Mouse (Mus musculus) heart, embryonic 12.5 days (tissue): Measurements from ENCODE around the gene Zc3h8. TPM values are rescaled to one million over a fixed set of nuclear protein-coding genes. Genes with fewer than 3 reads are reported as not detected.

ENCODE experiments used
- ATAC-seq: fragments of 200-750 bp; cut with Nextera tagmentation; 2 replicates; pipeline ENCODE4 v1.8.0; 2017; ENCODE audit warnings: moderate TSS enrichment, moderate library complexity; ENCODE audit not compliant: insufficient number of reproducible peaks, low FRiP score
- H3K27ac ChIP-seq: fragments of 300-500 bp; sonication (generic); 2 replicates; pipeline ENCODE4 v1.5.1; 2016; ENCODE audit warnings: mild to moderate bottlenecking, moderate library complexity; ENCODE audit not compliant: poor library complexity, severe bottlenecking
- H3K27me3 ChIP-seq: fragments of 300-500 bp; sonication (generic); replicated peaks from 2 replicates; pipeline ENCODE4 v1.6.1; 2016; ENCODE audit warnings: mild to moderate bottlenecking, moderate library complexity
- H3K36me3 ChIP-seq: fragments of 300-500 bp; sonication (generic); 2 replicates; pipeline ENCODE4 v1.6.1; 2016; ENCODE audit warnings: mild to moderate bottlenecking, moderate library complexity
- H3K4me1 ChIP-seq: fragments of 300-500 bp; sonication (generic); replicated peaks from 2 replicates; pipeline ENCODE4 v1.6.1; 2016; ENCODE audit warnings: mild to moderate bottlenecking
- H3K4me2 ChIP-seq: fragments of 300-500 bp; sonication (generic); 2 replicates; pipeline ENCODE4 v1.6.1; 2016; ENCODE audit warnings: mild to moderate bottlenecking, moderate library complexity
- H3K4me3 ChIP-seq: fragments of 300-500 bp; sonication (generic); 2 replicates; pipeline ENCODE4 v1.5.1; 2016; ENCODE audit warnings: mild to moderate bottlenecking
- H3K9ac ChIP-seq: fragments of 300-500 bp; sonication (generic); 2 replicates; pipeline ENCODE4 v1.6.1; 2016; ENCODE audit warnings: mild to moderate bottlenecking, moderate library complexity
- H3K9me3 ChIP-seq: fragments of 300-500 bp; sonication (generic); replicated peaks from 2 replicates; pipeline ENCODE4 v1.6.1; 2016; ENCODE audit warnings: mild to moderate bottlenecking, moderate library complexity
- WGBS: fragments of 180-500 bp; shearing (Covaris S2); methylation state at CpG from one replicate; pipeline ENCODE4 v1.1.7; 2016; 5-methylcytosine and 5-hydroxymethylcytosine counted together
- microRNA-seq: library from miRNA; unstranded; fragments of <30 nt; microRNA quantifications from one replicate; pipeline ENCODE4, GENCODE M21; 2017
- polyA plus RNA-seq: library from polyadenylated mRNA; unstranded; fragments of >200 nt; fragmentation: Nextera tagmentation; extraction: Ambion mirVana; gene quantifications from 2 replicates; pipeline ENCODE4 v1.2.1, GENCODE M21; 2016

Zc3h8 gene
- polyA plus RNA-seq, 1 experiment from 2014 or later: 7.5 TPM

GRCm38 (mm10) chr2:128890661-128891335, 53.1 kb downstream of the Zc3h8 start:
- H3K9me3 ChIP-seq: no peaks in the 10 kb centered on the region
- H3K9ac ChIP-seq: no peak overlapping the region
- no peak overlapping the region for H3K27ac ChIP-seq
- no peak for ATAC-seq
- H3K27me3 ChIP-seq: peaks cover 15% of the 10 kb centered on the region; the same call in 1 of the 2 replicates
- 83% methylated on average over 4 of the region's 4 CpGs for WGBS
- H3K36me3 ChIP-seq: no peaks in the 10 kb centered on the region
- H3K4me1 ChIP-seq: peaks cover 13% of the 10 kb centered on the region
- H3K4me2 ChIP-seq: no peak overlapping the region
- H3K4me3 ChIP-seq: no peak overlapping the region

GRCm38 (mm10) chr2:128887866-128888550, 55.9 kb downstream of the Zc3h8 start:
- 62% methylated on average over 6 of the region's 6 CpGs for WGBS
- Histone ChIP-seq H3K4me3 (no peak overlapping the region), H3K4me1 (peaks cover 13% of the 10 kb centered on the region), H3K9ac (no peak overlapping the region), H3K9me3 (no peaks in the 10 kb centered on the region), H3K4me2 (no peak overlapping the region), H3K36me3 (no peaks in the 10 kb centered on the region), H3K27ac (no peak overlapping the region), H3K27me3 (peaks cover 8% of the 10 kb centered on the region; the same call in 1 of the 2 replicates)
- ATAC-seq: no peak

- Histone ChIP-seq H3K9ac (no peak overlapping the region), H3K4me1 (peaks cover 6% of the 10 kb centered on the region; the same call in 1 of the 2 replicates), H3K4me2 (no peak overlapping the region), H3K27me3 (no peaks in the 10 kb centered on the region), H3K9me3 (no peaks in the 10 kb centered on the region), H3K27ac (no peak overlapping the region), H3K4me3 (no peak overlapping the region), H3K36me3 (no peaks in the 10 kb centered on the region)
- no peak for ATAC-seq
- WGBS: 71% methylated on average over 8 of the region's 8 CpGs
These were observed 58.6 kb downstream of the Zc3h8 start for GRCm38 (mm10) chr2:128885225-128885811.

- Histone ChIP-seq H3K4me2 (no peak overlapping the region), H3K27ac (no peak overlapping the region), H3K36me3 (no peaks in the 10 kb centered on the region), H3K4me1 (no peaks in the 10 kb centered on the region), H3K9me3 (no peaks in the 10 kb centered on the region), H3K9ac (no peak overlapping the region), H3K27me3 (no peaks in the 10 kb centered on the region), H3K4me3 (no peak overlapping the region)
- no peak for ATAC-seq
- 68% methylated on average over 4 of the region's 4 CpGs for WGBS
These were observed 62.6 kb downstream of the Zc3h8 start for GRCm38 (mm10) chr2:128881236-128881635.

Small RNA genes lying within 50 kb of the gene (microRNA-seq; reads per million reads assigned to microRNA genes)
- not detected for gene Gm22859

Other genes starting within 250 kb of the Zc3h8 start
- gene Mertk, start 245.1 kb downstream of the Zc3h8 start, polyA plus RNA-seq: 5.0 and 6.0 TPM in 2 replicates
- 26.7 and 29.7 TPM in 2 replicates for gene Tmem87b, start 126.0 kb downstream of the Zc3h8 start, polyA plus RNA-seq
- 1.0 and 1.5 TPM in 2 replicates for gene Fbln7, start 81.1 kb downstream of the Zc3h8 start, polyA plus RNA-seq
- 1.5 and 2.5 TPM in 2 replicates for gene Zc3h6, start 23.3 kb upstream of the Zc3h8 start, polyA plus RNA-seq
- gene Gm10762, start 23.6 kb upstream of the Zc3h8 start, polyA plus RNA-seq: 13.5 and 15.6 TPM in 2 replicates
- gene Vinac1, start 104.1 kb upstream of the Zc3h8 start, polyA plus RNA-seq: 0.08 TPM in 1 of 2 replicates, not detected in the other
- 7.9 and 8.3 TPM in 2 replicates for gene Ttl, start 121.9 kb upstream of the Zc3h8 start, polyA plus RNA-seq
- 21.0 and 21.1 TPM in 2 replicates for gene Polr1b, start 156.9 kb upstream of the Zc3h8 start, polyA plus RNA-seq
- 16.6 and 16.9 TPM in 2 replicates for gene Chchd5, start 185.6 kb upstream of the Zc3h8 start, polyA plus RNA-seq